Mouse (Mus musculus) C2C12 (cell line): Measurements from ENCODE around the gene Nexn.

Experiments
- CEBPB ChIP-seq: IDR thresholded peaks from one replicate; pipeline ENCODE4 v1.6.1; 2011; ENCODE audit warnings: low read depth, mild to moderate bottlenecking, control low read depth, moderate library complexity
- CTCF ChIP-seq: IDR thresholded peaks from one replicate; pipeline ENCODE4 v1.5.1; 2011; ENCODE audit not compliant: control insufficient read depth, insufficient read depth, insufficient read length
- MAX ChIP-seq: IDR thresholded peaks from one replicate; pipeline ENCODE4 v1.6.1; 2011; ENCODE audit warnings: mild to moderate bottlenecking, control low read depth
- MYOD1 ChIP-seq: IDR thresholded peaks from one replicate; pipeline ENCODE4 v1.6.1; 2011; ENCODE audit warnings: low read depth; ENCODE audit not compliant: control insufficient read depth, insufficient read length
- MYOG ChIP-seq: IDR thresholded peaks from one replicate; pipeline ENCODE4 v1.6.1; 2011; ENCODE audit not compliant: control insufficient read depth, insufficient read length; ENCODE audit errors: extremely low read depth

- TF ChIP-seq CTCF = no peak
- TF ChIP-seq MYOG = no peak
- no peak for TF ChIP-seq MAX
- TF ChIP-seq CEBPB = no peak
- TF ChIP-seq MYOD1 = no peak
These were observed 41.2 kb downstream of the Nexn start for GRCm38 (mm10) chr3:152224918-152225317.
